Mouse (Mus musculus) hindbrain, embryonic 16.5 days (tissue): ENCODE results near the gene Serpini1. TPM values are rescaled to one million over a fixed set of nuclear protein-coding genes. Genes with fewer than 3 reads are reported as not detected.
A peak's percentile ranks its signal among the peaks of the same experiment; 100 is the strongest.
"Not testable (repeated sequence)": the region's sequence is repeated elsewhere in the genome, so short reads cannot be mapped to it uniquely, and the experiment has no call there.

Experiments
- ATAC-seq: fragments of 200-750 bp; cut with Nextera tagmentation; 2 replicates; pipeline ENCODE4 v1.8.0; 2017; ENCODE audit warnings: moderate TSS enrichment, moderate library complexity
- H3K27ac ChIP-seq: fragments of 300-500 bp; sonication (generic); 2 replicates; pipeline ENCODE4 v1.5.1; 2014; ENCODE audit warnings: low read depth, mild to moderate bottlenecking, control low read depth, low read length, moderate library complexity
- H3K27me3 ChIP-seq: fragments of 300-500 bp; sonication (generic); replicated peaks from 2 replicates; pipeline ENCODE4 v1.6.1; 2014; ENCODE audit warnings: low read length; ENCODE audit not compliant: control insufficient read depth, insufficient read depth
- H3K36me3 ChIP-seq: fragments of 300-500 bp; sonication (generic); 2 replicates; pipeline ENCODE4 v1.6.1; 2014; ENCODE audit warnings: mild to moderate bottlenecking, low read length, moderate library complexity, mixed read lengths; ENCODE audit not compliant: control insufficient read depth, insufficient read depth
- H3K4me1 ChIP-seq: fragments of 300-500 bp; sonication (generic); 2 replicates; pipeline ENCODE4 v1.6.1; 2014; ENCODE audit warnings: low read depth, low read length; ENCODE audit not compliant: control insufficient read depth, insufficient read depth
- H3K4me2 ChIP-seq: fragments of 300-500 bp; sonication (generic); 2 replicates; pipeline ENCODE4 v1.6.1; 2014; ENCODE audit warnings: mild to moderate bottlenecking, low read length, control low read depth, moderate library complexity
- H3K4me3 ChIP-seq: fragments of 300-500 bp; sonication (generic); 2 replicates; pipeline ENCODE4 v1.5.1; 2014; ENCODE audit warnings: mild to moderate bottlenecking, low read length, control low read depth, moderate library complexity
- H3K9ac ChIP-seq: fragments of 300-500 bp; sonication (generic); 2 replicates; pipeline ENCODE4 v1.6.1; 2014; ENCODE audit warnings: low read depth, mild to moderate bottlenecking, control low read depth, low read length, moderate library complexity
- H3K9me3 ChIP-seq: fragments of 300-500 bp; sonication (generic); 2 replicates; pipeline ENCODE4 v1.6.1; 2014; ENCODE audit warnings: mild to moderate bottlenecking, low read length, moderate library complexity; ENCODE audit not compliant: control insufficient read depth
- WGBS: fragments of 180-500 bp; shearing (Covaris S2); extraction: QIAGEN DNeasy Blood & Tissue Kit; methylation state at CpG from one replicate; pipeline ENCODE4 v1.1.7; 2014; 5-methylcytosine and 5-hydroxymethylcytosine counted together
- polyA plus RNA-seq: library from polyadenylated mRNA; unstranded; fragments of >200 nt; fragmentation: Nextera tagmentation; extraction: Ambion mirVana; gene quantifications from 2 replicates; pipeline ENCODE4 v1.2.1, GENCODE M21; 2015

Serpini1 gene
- polyA plus RNA-seq, 1 experiment from 2014 or later: 186 TPM

GRCm38 (mm10) chr3:75624627-75625026 lies 67.3 kb downstream of the Serpini1 start:
- H3K4me2 ChIP-seq: no peak overlapping the region
- no peak overlapping the region for H3K4me3 ChIP-seq
- H3K9me3 ChIP-seq: no peaks in the 10 kb centered on the region
- no peaks in the 10 kb centered on the region for H3K36me3 ChIP-seq
- no peak overlapping the region for H3K9ac ChIP-seq
- ATAC-seq: no peak
- no peaks in the 10 kb centered on the region for H3K4me1 ChIP-seq
- WGBS: 86% methylated on average over 2 of the region's 2 CpGs
- H3K27me3 ChIP-seq: no peaks in the 10 kb centered on the region
- H3K27ac ChIP-seq: no peak overlapping the region

- Histone ChIP-seq H3K4me2 (no peak overlapping the region), H3K36me3 (no peaks in the 10 kb centered on the region), H3K4me3 (no peak overlapping the region), H3K27me3 (no peaks in the 10 kb centered on the region), H3K4me1 (no peaks in the 10 kb centered on the region; the same call in 1 of the 2 replicates), H3K9ac (no peak overlapping the region), H3K9me3 (no peaks in the 10 kb centered on the region), H3K27ac (no peak overlapping the region)
- 86% methylated on average over 4 of the region's 4 CpGs for whole genome bisulfite sequencing
- no peak for ATAC-seq
Measured at GRCm38 (mm10) chr3:75630988-75631615, 73.8 kb downstream of the Serpini1 start.

GRCm38 (mm10) chr3:75633221-75633620 lies 75.9 kb downstream of the Serpini1 start:
- ATAC-seq: no peak

GRCm38 (mm10) chr3:75633635-75634034 lies 76.3 kb downstream of the Serpini1 start:
- Histone ChIP-seq H3K27ac (no peak overlapping the region), H3K27me3 (no peaks in the 10 kb centered on the region), H3K4me3 (no peak overlapping the region), H3K4me2 (no peak overlapping the region), H3K4me1 (no peaks in the 10 kb centered on the region; the same call in 1 of the 2 replicates), H3K36me3 (peaks cover 2% of the 10 kb centered on the region), H3K9ac (no peak overlapping the region), H3K9me3 (no peaks in the 10 kb centered on the region)
- WGBS: 42% methylated on average over 4 of the region's 4 CpGs
- ATAC-seq: peak; percentile 73

More at GRCm38 (mm10) chr3:75633221-75633620, 75.9 kb downstream of the Serpini1 start:
- Histone ChIP-seq H3K4me1 (no peaks in the 10 kb centered on the region; the same call in 1 of the 2 replicates), H3K4me3 (no peak overlapping the region), H3K36me3 (no peaks in the 10 kb centered on the region), H3K27ac (no peak overlapping the region), H3K4me2 (no peak overlapping the region), H3K9me3 (no peaks in the 10 kb centered on the region), H3K9ac (no peak overlapping the region), H3K27me3 (no peaks in the 10 kb centered on the region)
- WGBS: 88% methylated on average over 1 of the region's 1 CpGs

- no peaks in the 10 kb centered on the region; the same call in 1 of the 2 replicates for H3K4me1 ChIP-seq
- H3K4me3 ChIP-seq: no peak overlapping the region
- WGBS: 81% methylated on average over 1 of the region's 1 CpGs
- H3K9me3 ChIP-seq: no peaks in the 10 kb centered on the region
- H3K9ac ChIP-seq: no peak overlapping the region
- H3K27me3 ChIP-seq: no peaks in the 10 kb centered on the region
- H3K36me3 ChIP-seq: peaks cover 3% of the 10 kb centered on the region
- H3K27ac ChIP-seq: no peak overlapping the region
- no peak overlapping the region for H3K4me2 ChIP-seq
- no peak for ATAC-seq
Measured at GRCm38 (mm10) chr3:75635648-75636047, 78.3 kb downstream of the Serpini1 start.

- H3K27me3 ChIP-seq: no peaks in the 10 kb centered on the region
- no peak overlapping the region for H3K27ac ChIP-seq
- no peaks in the 10 kb centered on the region for H3K9me3 ChIP-seq
- WGBS: 80% methylated on average over 1 of the region's 1 CpGs
- H3K9ac ChIP-seq: no peak overlapping the region
- ATAC-seq: no peak
- no peak overlapping the region for H3K4me3 ChIP-seq
- H3K4me2 ChIP-seq: no peak overlapping the region
- no peaks in the 10 kb centered on the region for H3K4me1 ChIP-seq
- H3K36me3 ChIP-seq: peaks cover 3% of the 10 kb centered on the region
Measured at GRCm38 (mm10) chr3:75639546-75639945, 82.2 kb downstream of the Serpini1 start.

- Histone ChIP-seq H3K27me3 (no peaks in the 10 kb centered on the region), H3K4me1 (no peaks in the 10 kb centered on the region), H3K4me3 (no peak overlapping the region), H3K27ac (no peak overlapping the region), H3K9me3 (no peaks in the 10 kb centered on the region), H3K36me3 (no peaks in the 10 kb centered on the region), H3K4me2 (no peak overlapping the region), H3K9ac (no peak overlapping the region)
- ATAC-seq: peak; percentile 34; the same call in 1 of the 2 replicates
Measured at GRCm38 (mm10) chr3:75647542-75647941, 90.2 kb downstream of the Serpini1 start.

- H3K4me1 ChIP-seq: no peaks in the 10 kb centered on the region
- no peak overlapping the region for H3K4me3 ChIP-seq
- no peaks in the 10 kb centered on the region for H3K36me3 ChIP-seq
- 78% methylated on average over 1 of the region's 1 CpGs for WGBS
- H3K27ac ChIP-seq: no peak overlapping the region
- ATAC-seq: no peak
- H3K9me3 ChIP-seq: no peaks in the 10 kb centered on the region
- no peak overlapping the region for H3K4me2 ChIP-seq
- H3K27me3 ChIP-seq: no peaks in the 10 kb centered on the region
- H3K9ac ChIP-seq: no peak overlapping the region
Measured at GRCm38 (mm10) chr3:75648226-75648625, 90.9 kb downstream of the Serpini1 start.

- H3K27ac ChIP-seq, ATAC-seq, H3K9me3 ChIP-seq, H3K9ac ChIP-seq, H3K4me2 ChIP-seq, H3K4me1 ChIP-seq, H3K27me3 ChIP-seq, H3K4me3 ChIP-seq, H3K36me3 ChIP-seq: not testable (repeated sequence)
- 65% methylated on average over 4 of the region's 4 CpGs for WGBS
Measured at GRCm38 (mm10) chr3:75650416-75651154, 93.2 kb downstream of the Serpini1 start.
